Mouse (Mus musculus) heart, adult 2 months (tissue): ENCODE measurements around the gene D2hgdh. TPM values are rescaled to one million over a fixed set of nuclear protein-coding genes. Genes with fewer than 3 reads are reported as not detected.
"Not testable (repeated sequence)": the region's sequence is repeated elsewhere in the genome, so short reads cannot be mapped to it uniquely, and the experiment has no call there.

Source experiments
- DNase-seq, 2 experiments: peaks; one replicate each; pipeline ENCODE4 v3.0.0; 2021
- H3K27ac ChIP-seq: fragments of 200-600 bp; 2 replicates; pipeline ENCODE4 v1.8.1; 2022
- H3K27me3 ChIP-seq: fragments of 200-500 bp; 2 replicates; pipeline ENCODE4 v1.6.1; 2012; ENCODE audit warnings: mild to moderate bottlenecking, low read length, inconsistent platforms, mixed read lengths; ENCODE audit not compliant: control insufficient read depth, insufficient read depth
- H3K36me3 ChIP-seq: fragments of 200-500 bp; 2 replicates; pipeline ENCODE4 v1.6.1; 2012; ENCODE audit warnings: low read length, inconsistent platforms; ENCODE audit not compliant: control insufficient read depth, insufficient read depth
- H3K4me1 ChIP-seq: fragments of 200-500 bp; 2 replicates; pipeline ENCODE4 v1.6.1; 2011; ENCODE audit warnings: low read length; ENCODE audit not compliant: control insufficient read depth, insufficient read depth
- H3K4me3 ChIP-seq: fragments of 200-600 bp; 2 replicates; pipeline ENCODE4 v1.8.1; 2022
- H3K79me2 ChIP-seq: fragments of 200-500 bp; replicated peaks from 2 replicates; pipeline ENCODE4 v1.6.1; 2012; ENCODE audit warnings: mild to moderate bottlenecking, inconsistent platforms, low read length, moderate library complexity, mixed read lengths; ENCODE audit not compliant: control insufficient read depth, insufficient read depth
- H3K9ac ChIP-seq: fragments of 200-500 bp; 2 replicates; pipeline ENCODE4 v1.6.1; 2012; ENCODE audit warnings: low read depth, mild to moderate bottlenecking, control low read depth, inconsistent platforms, low read length, mixed read lengths
- CTCF ChIP-seq: fragments of 200-600 bp; IDR thresholded peaks from 2 replicates; pipeline ENCODE4 v1.8.1; 2022; ENCODE audit warnings: antibody characterized with exemption, mild to moderate bottlenecking, moderate library complexity
- WGBS: fragments of 180-500 bp; shearing (Covaris S2); methylation state at CpG from one replicate; pipeline ENCODE4 v1.1.7; 2018; 5-methylcytosine and 5-hydroxymethylcytosine counted together
- intact Hi-C: fragments of 180-260 bp; cut with DNase I; formaldehyde crosslinking; loops from one replicate; pipeline ENCODE4 v1.15.1; 2025
- polyA plus RNA-seq: library from polyadenylated mRNA; depleted of rRNA; stranded (reverse); fragments of >200 nt; gene quantifications from 2 replicates; pipeline ENCODE4 v1.2.3, GENCODE M21; 2012; rRNA removed
- total RNA-seq, 2 experiments: library from RNA; stranded (reverse); gene quantifications; 2 replicates each; pipeline ENCODE4 v1.2.3; 2021

Gene D2hgdh
- total and polyA plus RNA-seq, 3 experiments: 32.3 to 64.1 (median 35.1) TPM

GRCm38 (mm10) chr1:93890936-93891335 is 66.2 kb downstream of the D2hgdh start:
- intact Hi-C loops, H3K27me3 ChIP-seq, H3K4me1 ChIP-seq, DNase-seq, H3K9ac ChIP-seq, H3K4me3 ChIP-seq, H3K27ac ChIP-seq, H3K36me3 ChIP-seq, H3K79me2 ChIP-seq: not testable (repeated sequence)
- TF ChIP-seq CTCF: peak; percentile 22; the same call in 1 of the 2 replicates
- WGBS: 55% methylated on average over 1 of the region's 1 CpGs

- H3K9ac ChIP-seq, H3K27ac ChIP-seq, DNase-seq, H3K4me1 ChIP-seq, H3K4me3 ChIP-seq, H3K27me3 ChIP-seq, H3K36me3 ChIP-seq, intact Hi-C loops, H3K79me2 ChIP-seq: not testable (repeated sequence)
- no CpG with 5 or more reads among the region's 1 CpGs for WGBS
Observed at GRCm38 (mm10) chr1:93897395-93897794, 72.7 kb downstream of the D2hgdh start.

DNA sequence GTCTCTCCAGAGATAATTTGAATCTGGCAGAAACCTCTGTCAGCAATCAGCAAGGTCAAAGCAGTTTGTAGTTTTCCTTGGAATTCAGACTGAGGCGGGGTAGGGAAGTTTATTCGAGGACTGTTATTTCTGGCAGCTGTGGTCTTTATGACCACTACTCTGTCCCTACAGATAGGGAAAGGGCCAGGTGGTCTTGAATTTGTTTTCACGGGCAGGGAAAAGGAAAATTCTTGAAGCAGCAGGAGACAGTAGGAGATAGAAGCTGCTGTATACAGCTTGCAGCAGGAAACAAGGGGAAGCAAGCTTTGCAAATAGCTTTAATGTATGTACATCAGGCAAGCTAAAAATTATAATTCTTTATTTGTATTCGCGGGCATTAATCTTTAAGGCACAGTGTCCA is 76.6 kb downstream of the D2hgdh start:
- intact Hi-C loops, H3K79me2 ChIP-seq, H3K36me3 ChIP-seq, H3K27me3 ChIP-seq, H3K4me1 ChIP-seq, H3K27ac ChIP-seq, H3K4me3 ChIP-seq, H3K9ac ChIP-seq: not testable (repeated sequence)
- 30% methylated on average over 4 of the region's 5 CpGs for WGBS
- peak in 1 of 2 experiments; percentile 22 for DNase-seq

Other genes with a start within 250 kb of the D2hgdh start
- gene Stk25, start 166.2 kb upstream of the D2hgdh start, total RNA-seq: 100 to 1,000 TPM in 1 of 2 experiments, 10 to 100 TPM in 1; 81.2 to 104 TPM
- 90.4 and 143 TPM in 2 replicates for gene Stk25, start 166.2 kb upstream of the D2hgdh start, polyA plus RNA-seq
- gene Bok, start 139.2 kb upstream of the D2hgdh start, total RNA-seq: 1 to 10 TPM; 3.0 to 3.1 TPM
- 5.9 and 9.0 TPM in 2 replicates for gene Bok, start 139.2 kb upstream of the D2hgdh start, polyA plus RNA-seq
- gene Atg4b, start 73.4 kb upstream of the D2hgdh start, total RNA-seq: 10 to 100 TPM; 33.6 to 36.4 TPM
- gene Atg4b, start 73.4 kb upstream of the D2hgdh start, polyA plus RNA-seq: 27.7 and 33.4 TPM in 2 replicates
- 10 to 100 TPM; 75.0 to 80.4 TPM for gene Thap4, start 70.0 kb upstream of the D2hgdh start, total RNA-seq
- 69.0 and 76.9 TPM in 2 replicates for gene Thap4, start 70.0 kb upstream of the D2hgdh start, polyA plus RNA-seq
- 10 to 100 TPM; 22.2 to 22.4 TPM for gene Dtymk, start 23.0 kb upstream of the D2hgdh start, total RNA-seq
- gene Dtymk, start 23.0 kb upstream of the D2hgdh start, polyA plus RNA-seq: 23.6 and 35.4 TPM in 2 replicates
- gene Ing5, start 20.9 kb upstream of the D2hgdh start, total RNA-seq: 10 to 100 TPM; 13.0 to 15.1 TPM
- gene Ing5, start 20.9 kb upstream of the D2hgdh start, polyA plus RNA-seq: 5.4 and 6.8 TPM in 2 replicates
- under 1 TPM; 0.65 to 0.93 TPM for gene Gal3st2, start 36.4 kb downstream of the D2hgdh start, total RNA-seq
- 0.09 and 1.0 TPM in 2 replicates for gene Gal3st2, start 36.4 kb downstream of the D2hgdh start, polyA plus RNA-seq
- under 1 TPM; 0.64 to 0.76 TPM for gene Gal3st2b, start 93.4 kb downstream of the D2hgdh start, total RNA-seq
- gene Gal3st2b, start 93.4 kb downstream of the D2hgdh start, polyA plus RNA-seq: 0.32 and 1.7 TPM in 2 replicates
- gene Gal3st2c, start 165.6 kb downstream of the D2hgdh start, total RNA-seq: 1 to 10 TPM in 1 of 2 experiments, under 1 TPM in 1; 0.80 to 1.1 TPM
- 0.44 and 0.76 TPM in 2 replicates for gene Gal3st2c, start 165.6 kb downstream of the D2hgdh start, polyA plus RNA-seq
- gene Neu4, start 195.5 kb downstream of the D2hgdh start, total RNA-seq: not detected
- 0.06 TPM in 1 of 2 replicates, not detected in the other for gene Neu4, start 195.5 kb downstream of the D2hgdh start, polyA plus RNA-seq
- not detected for gene Pdcd1, start 227.6 kb downstream of the D2hgdh start, total RNA-seq
- gene Pdcd1, start 227.6 kb downstream of the D2hgdh start, polyA plus RNA-seq: 0.06 and 0.09 TPM in 2 replicates